Mouse (Mus musculus) mouse embryonic stem cell (cell line): ENCODE data around the gene Nol10.
"Not testable (repeated sequence)": the region's sequence is repeated elsewhere in the genome, so short reads cannot be mapped to it uniquely, and the experiment has no call there.

ENCODE experiments used
- in situ Hi-C, 2 experiments: fragments of 300-500 bp; cut with MboI; formaldehyde crosslinking; loops; 1 replicate in 1 of 2; 3 replicates in 1 of 2; pipeline ENCODE4 v1.14.3; 2019 to 2020; ENCODE audit warnings: low sequenced_read_pairs in 2 of 2, low pct_unique_long_range_greater_than_20kb in 1 of 2, mixed read lengths in 1 of 2; ENCODE audit not compliant: unreplicated experiment in 1 of 2

The Nol10 gene

GRCm38 (mm10) chr12:17440251-17440651 lies 92.0 kb downstream of the Nol10 start:
- in situ Hi-C loops: no loop called here

- in situ Hi-C loops: no loop called here
These were observed 93.2 kb downstream of the Nol10 start for GRCm38 (mm10) chr12:17441495-17441894.

GRCm38 (mm10) chr12:17444406-17444805 lies 96.1 kb downstream of the Nol10 start:
- in situ Hi-C loops: no loop called here

- in situ Hi-C loops: no loop called here
These were observed 97.0 kb downstream of the Nol10 start for GRCm38 (mm10) chr12:17445251-17445650.

GRCm38 (mm10) chr12:17448781-17449180 lies 100.5 kb downstream of the Nol10 start:
- in situ Hi-C loops: no loop called here

- in situ Hi-C loops: no loop called here
These were observed 101.4 kb downstream of the Nol10 start for GRCm38 (mm10) chr12:17449661-17450091.

GRCm38 (mm10) chr12:17450503-17450902 lies 102.2 kb downstream of the Nol10 start:
- in situ Hi-C loops: no loop called here

GRCm38 (mm10) chr12:17450908-17451307 lies 102.7 kb downstream of the Nol10 start:
- in situ Hi-C loops: no loop called here

GRCm38 (mm10) chr12:17452273-17452672 lies 104.0 kb downstream of the Nol10 start:
- in situ Hi-C loops: no loop called here

- in situ Hi-C loops: no loop called here
These were observed 105.7 kb downstream of the Nol10 start for GRCm38 (mm10) chr12:17453918-17454317.

- in situ Hi-C loops: no loop called here
These were observed 106.8 kb downstream of the Nol10 start for GRCm38 (mm10) chr12:17455096-17455495.

- in situ Hi-C loops: not testable (repeated sequence)
These were observed 111.0 kb downstream of the Nol10 start for GRCm38 (mm10) chr12:17459223-17459622.

- in situ Hi-C loops: no loop called here
These were observed 115.4 kb downstream of the Nol10 start for GRCm38 (mm10) chr12:17463706-17464105.

GRCm38 (mm10) chr12:17464550-17464949 lies 116.3 kb downstream of the Nol10 start:
- in situ Hi-C loops: not testable (repeated sequence)

- in situ Hi-C loops: no loop called here
These were observed 118.5 kb downstream of the Nol10 start for GRCm38 (mm10) chr12:17466791-17467190.

GRCm38 (mm10) chr12:17468359-17468758 lies 120.1 kb downstream of the Nol10 start:
- in situ Hi-C loops: no loop called here

GRCm38 (mm10) chr12:17469869-17470268 lies 121.6 kb downstream of the Nol10 start:
- in situ Hi-C loops: no loop called here

GRCm38 (mm10) chr12:17470528-17470927 lies 122.3 kb downstream of the Nol10 start:
- in situ Hi-C loops: not testable (repeated sequence)

GRCm38 (mm10) chr12:17471405-17471804 lies 123.1 kb downstream of the Nol10 start:
- in situ Hi-C loops: no loop called here

- in situ Hi-C loops: no loop called here
These were observed 124.9 kb downstream of the Nol10 start for GRCm38 (mm10) chr12:17473128-17473527.

GRCm38 (mm10) chr12:17473862-17474261 lies 125.6 kb downstream of the Nol10 start:
- in situ Hi-C loops: no loop called here
